Mouse (Mus musculus) 416B (cell line): Measurements from ENCODE around the gene Gm21897.
"Not testable (repeated sequence)": the region's sequence is repeated elsewhere in the genome, so short reads cannot be mapped to it uniquely, and the experiment has no call there.

Experiments
- DNase-seq: peaks from one replicate; pipeline ENCODE4 v3.0.0; 2011; ENCODE audit warnings: low read depth

The Gm21897 gene

DNA sequence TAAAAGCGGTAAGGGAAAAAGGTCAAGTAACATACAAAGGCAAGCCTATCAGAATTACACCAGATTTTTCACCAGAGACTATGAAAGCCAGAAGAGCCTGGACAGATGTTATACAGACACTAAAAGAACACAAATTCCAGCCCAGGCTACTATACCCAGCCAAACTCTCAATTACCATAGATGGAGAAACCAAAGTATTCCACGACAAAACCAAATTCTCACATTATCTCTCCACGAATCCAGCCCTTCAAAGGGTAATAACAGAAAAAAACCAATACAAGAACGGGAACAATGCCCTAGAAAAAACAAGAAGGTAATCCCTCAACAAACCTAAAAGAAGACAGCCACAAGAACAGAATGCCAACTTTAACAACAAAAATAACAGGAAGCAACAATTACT is at the start of gene Gm21897:
Gene Gm21897, plus strand, starts transcription at position 301 of the 400 bp plus-strand sequence.
- not testable (repeated sequence) for DNase-seq

DNA sequence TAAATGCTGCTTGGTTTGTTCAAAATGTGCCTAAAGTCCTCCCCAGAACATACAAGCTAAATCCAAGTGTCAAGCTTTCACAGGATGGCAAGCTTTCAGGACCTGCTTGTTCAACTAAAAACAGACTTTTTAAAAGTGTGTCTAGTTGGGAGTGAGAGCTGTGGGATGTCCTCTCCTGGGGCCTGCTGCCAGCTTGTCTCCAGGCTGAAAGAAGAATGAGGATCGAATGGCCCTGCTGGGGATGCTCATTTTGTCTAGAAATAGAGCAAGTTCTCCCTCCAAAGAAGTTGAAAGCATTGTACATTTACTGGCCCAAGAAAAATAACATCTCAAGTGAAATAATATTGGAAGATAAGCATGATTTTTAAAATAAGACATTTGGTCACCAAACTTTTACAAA is 45.0 kb upstream of the Gm21897 start:
- no peak for DNase-seq

DNA sequence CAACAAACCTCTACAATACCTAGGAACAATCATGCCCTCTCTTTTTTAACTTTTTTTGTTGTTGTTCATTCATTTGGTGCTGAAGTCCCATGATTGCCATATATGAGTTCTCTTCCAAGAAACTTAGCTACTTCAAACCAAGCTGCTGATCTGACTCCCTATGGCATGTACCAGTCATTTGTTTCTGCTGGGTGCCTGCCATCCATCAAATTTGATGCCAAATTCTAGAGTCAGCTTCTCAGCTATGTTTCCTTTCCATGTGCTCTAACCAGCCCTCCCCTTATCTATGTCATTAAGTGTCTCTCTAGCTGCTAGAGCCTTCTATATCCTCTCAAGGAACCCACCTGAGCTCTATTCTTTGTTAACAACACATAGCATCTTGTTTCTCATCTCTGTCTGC is 39.8 kb upstream of the Gm21897 start:
- DNase-seq = no peak

DNA sequence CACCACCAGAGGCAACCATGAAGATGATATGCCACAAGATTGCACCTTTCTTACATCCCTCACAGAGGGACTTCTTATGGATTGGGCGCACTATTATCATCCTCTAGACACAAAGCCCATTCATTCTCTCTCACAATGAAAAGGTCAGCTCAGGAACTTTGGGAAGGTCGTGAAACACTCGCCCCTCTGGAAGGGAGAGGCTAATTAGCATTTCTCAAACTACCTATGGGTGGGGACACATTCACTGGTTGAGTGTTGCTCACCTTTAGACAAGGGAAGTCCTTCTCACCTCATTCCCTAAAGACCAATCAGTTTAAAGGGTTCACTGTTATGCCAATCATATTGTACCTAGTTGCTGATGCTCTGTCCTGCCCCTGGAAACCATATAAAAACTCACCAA is 24.2 kb upstream of the Gm21897 start:
- no peak for DNase-seq

DNA sequence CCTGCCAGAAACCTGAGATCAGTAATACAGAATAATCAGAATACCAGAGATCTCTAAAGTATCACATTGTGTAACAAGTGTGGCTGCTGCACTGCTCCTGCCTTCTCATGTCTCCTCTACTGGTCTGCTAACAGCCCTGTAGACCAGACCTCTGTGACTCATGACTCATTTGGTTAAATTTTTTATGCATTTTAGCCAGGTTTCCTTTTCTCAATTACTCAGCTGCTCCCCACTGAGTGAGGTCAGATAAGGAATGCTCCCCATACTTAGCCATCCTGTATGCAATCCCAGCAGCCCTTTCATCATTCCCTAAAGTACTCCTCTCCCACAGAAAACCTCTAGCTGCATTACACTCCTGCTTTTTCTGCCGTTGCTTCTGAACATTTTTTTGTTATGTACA is 23.0 kb upstream of the Gm21897 start:
- DNase-seq = peak; percentile 31

DNA sequence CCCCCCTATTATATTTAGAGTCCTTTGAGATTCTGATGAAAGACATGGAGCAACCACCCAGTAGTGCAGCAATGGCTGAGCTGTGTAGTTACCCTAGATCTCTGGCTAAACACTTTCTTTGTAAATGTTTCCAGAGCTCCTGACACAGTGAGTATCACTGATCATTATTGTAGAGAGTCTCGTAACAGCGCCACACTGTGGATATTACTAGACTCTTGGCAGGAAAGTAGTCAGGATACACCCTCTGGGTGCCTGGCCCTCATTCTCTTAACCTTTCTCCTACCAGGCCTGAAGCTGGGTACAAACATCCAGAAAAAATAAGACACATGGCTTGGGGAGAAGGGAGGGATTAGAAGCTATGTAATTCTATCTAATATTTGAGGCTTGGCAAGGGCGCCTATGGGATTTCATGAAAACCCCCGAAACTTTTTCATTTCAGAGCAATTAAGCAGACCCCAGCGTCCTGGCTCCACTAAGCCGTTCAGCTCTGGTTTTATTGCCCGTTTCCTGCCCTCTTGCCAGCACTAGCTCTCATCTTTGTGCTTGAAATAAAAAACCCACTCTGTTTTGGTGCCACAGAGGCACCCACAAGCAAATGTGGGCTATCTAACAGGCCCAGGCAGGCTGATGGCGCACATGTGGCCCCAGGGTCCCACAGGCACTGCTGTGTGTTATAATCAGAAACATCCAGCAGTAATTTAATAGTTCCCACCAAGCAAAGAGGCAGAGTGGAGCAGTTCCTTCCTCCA is 22.2 kb upstream of the Gm21897 start:
- peak; percentile 18 for DNase-seq

DNA sequence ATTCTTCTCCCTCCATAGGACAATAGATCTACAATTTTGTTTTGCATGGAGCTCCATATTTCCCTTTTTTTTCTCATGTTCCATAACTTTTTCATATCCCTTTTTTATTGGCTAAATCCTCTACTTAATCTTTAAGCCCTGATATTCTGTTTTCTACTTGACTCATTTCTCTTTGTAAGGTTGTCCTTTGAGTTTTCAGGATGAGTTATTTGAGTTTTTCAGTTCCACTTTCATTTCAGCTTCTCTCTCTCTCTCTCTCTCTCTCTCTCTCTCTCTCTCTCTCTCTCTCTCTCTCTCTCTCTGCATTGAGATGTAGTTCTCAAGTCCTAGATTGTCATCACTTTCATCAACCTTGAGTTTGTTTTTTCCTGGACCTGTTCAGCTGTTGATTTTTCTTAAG is 17.3 kb downstream of the Gm21897 start:
- DNase-seq = no peak

DNA sequence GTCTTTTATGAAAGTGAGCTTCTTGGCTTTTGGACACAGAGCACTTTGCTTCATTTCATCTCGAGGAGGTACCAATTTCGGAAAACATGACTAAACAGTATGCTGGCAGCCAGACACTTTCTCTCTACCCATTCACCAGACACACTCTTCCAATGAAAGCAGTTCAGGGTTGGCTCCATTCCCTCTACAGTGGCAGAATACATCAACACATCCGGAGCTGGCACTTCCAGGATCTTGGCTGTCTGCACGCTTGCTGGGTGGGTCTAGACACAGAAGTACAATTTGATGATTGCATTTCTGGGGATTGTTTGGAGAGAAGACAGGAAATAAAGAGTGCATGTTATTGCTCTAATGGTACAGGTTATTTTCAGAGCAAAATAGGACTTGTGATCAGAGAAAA is 21.8 kb downstream of the Gm21897 start:
- no peak for DNase-seq

DNA sequence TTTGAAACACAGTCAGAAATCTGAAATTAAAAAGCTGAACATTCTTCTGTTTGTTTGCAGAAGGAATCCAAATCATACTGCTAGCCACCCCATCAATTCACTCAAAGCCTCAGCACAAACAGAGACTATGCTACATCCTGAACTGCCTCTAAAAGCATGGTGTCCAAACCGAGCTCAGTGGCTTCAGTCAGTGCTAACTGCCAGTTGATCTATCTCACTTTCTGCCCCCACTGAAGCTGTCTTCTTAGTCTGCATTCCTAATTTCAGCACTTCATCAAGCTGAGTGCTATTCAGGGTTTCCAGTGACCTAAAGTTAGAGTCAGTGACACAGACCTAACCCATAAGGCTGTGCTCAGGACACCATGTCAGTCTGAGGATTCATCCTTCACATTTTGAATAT is 28.8 kb downstream of the Gm21897 start:
- DNase-seq = no peak

DNA sequence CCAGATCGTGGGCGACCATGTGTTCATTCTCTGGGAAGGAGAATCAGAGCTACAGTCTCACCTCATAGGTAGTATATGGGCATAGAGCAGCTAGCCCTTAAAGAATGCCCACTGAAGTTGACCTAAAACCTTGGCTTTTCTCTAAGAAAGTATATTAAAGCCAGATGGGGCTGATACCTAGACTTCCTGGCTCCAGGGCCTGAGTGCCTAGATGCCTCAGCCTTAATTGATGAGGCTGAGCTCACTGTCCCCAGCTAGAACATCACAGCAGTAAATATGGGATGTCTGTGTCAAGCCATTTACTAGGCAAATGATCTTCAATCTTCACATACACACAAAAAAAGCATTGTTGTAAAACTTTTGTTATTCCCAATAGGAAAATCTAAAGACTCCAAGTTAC is 32.1 kb downstream of the Gm21897 start:
- no peak for DNase-seq

DNA sequence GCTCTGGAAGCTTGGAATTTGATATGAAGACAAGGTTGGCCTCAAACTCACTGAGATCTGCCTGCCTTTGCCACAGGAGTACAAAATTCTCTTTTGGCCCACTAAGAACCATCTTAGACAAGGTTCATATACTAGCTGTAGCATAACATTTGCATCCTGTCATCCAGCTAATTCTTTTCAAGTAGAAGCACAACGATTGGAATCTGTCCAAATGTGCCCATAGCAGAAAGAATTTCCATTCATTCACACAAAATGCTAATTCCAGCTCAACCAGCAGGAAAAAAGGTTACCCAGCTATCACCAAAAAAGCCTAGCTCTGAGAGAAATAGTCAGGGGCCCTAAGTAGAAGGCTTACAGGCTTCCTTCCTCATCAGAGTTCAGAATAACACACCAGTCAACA is 34.0 kb downstream of the Gm21897 start:
- no peak for DNase-seq

DNA sequence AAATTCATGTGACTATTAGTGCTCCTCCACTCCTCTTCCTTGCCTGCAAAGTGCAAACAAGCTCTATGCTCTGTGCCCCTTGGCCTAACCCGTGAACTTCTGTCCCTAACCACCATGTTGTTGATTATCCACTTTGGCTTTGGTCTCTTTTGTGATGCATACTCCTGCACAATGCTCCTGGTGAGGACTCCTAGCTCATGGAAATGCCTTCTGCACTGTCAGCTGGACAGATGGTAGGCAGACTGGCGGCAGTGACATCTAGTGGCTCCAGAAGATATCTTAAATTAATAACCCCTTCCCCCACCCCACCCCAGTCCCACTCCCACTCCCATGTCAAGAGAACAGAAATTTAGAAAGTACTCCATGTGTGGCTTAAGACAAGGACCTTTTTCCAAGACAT is 35.1 kb downstream of the Gm21897 start:
- peak; percentile 23 for DNase-seq

DNA sequence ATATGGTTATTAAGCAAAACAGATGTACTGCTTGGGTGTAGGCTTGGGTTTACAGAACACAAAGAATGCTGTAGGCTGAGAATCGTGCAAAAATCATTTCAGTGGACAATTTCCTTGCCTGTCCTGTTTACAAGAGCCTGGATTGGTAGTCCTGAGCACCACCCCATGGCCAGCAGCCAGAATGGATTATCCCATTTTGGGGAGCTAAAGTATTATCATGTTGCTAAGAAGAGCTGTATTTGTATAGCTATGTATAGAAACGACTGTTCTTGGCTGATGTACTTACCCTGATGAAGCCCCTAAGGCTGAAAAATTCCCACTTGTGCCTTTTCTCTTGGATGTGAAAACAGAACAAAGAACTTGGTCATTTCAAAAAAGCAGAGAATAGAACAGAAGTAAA is 37.6 kb downstream of the Gm21897 start:
- no peak for DNase-seq

DNA sequence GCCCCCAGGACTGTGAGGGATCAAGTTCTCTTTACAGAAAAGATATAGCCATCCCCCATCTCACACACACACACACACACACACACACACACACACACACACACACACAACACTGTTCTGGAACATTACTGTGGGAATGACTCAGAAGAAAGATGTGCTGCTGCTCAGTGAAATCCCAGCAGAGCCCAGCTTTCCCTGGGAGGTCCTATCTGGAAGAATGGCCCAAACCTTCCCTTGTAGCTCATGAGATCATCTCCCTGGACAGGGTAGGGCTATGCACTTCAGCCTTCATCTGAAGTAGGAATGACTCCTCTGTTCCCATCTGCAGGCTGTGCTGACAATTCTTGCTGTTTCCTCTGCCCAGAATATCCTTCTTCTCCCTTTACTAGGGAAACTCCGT is 38.1 kb downstream of the Gm21897 start:
- DNase-seq = no peak

DNA sequence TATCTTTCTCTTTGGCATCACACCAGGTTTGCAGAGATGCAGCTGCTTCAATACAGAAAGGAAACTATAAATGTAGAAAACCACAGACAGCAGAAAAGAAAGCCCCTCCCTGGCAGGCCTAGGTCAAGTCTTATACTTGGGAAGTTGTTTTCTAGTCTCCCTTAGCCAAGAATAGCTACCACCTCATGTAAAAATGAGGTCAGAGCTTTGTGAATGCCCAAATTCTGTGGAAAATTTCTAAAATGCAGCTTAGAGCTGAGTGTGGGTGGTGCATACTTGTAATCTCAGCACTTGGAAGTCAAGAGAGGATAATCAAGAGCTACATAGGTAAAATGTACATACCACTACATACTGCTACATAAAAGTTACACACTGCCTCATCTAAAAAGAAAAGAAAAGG is 40.5 kb downstream of the Gm21897 start:
- no peak for DNase-seq

DNA sequence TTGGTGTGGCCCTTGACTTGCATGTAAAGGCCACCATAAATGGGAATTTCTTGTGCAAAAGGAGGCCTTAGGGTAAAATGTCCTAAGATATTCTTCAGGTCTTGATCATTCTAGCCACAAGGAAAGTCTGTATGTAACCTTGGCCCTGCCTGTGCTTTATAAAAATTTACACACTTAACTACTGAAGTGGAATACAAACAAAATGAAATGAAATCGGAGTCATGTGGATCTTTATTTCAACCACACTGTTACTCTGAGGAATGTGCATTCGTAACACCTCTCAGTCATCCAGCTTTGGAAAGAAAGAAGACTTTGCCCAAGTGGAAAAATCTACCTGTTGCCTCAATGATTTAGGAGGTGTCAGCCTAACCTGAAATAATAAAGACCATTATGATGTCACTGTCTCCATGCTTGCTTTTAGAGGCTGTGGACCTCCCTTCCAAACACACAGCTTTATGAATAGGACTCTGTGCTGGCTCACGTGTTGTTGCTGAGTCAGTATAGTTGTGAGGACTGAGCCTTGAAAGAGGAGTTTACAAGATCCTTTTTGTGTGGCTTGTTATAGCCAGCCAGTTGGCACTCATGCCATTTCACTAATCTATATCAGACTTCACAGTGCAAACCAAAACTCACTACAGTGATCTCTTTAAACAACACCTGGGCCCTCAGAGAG is 42.0 kb downstream of the Gm21897 start:
- DNase-seq = no peak

DNA sequence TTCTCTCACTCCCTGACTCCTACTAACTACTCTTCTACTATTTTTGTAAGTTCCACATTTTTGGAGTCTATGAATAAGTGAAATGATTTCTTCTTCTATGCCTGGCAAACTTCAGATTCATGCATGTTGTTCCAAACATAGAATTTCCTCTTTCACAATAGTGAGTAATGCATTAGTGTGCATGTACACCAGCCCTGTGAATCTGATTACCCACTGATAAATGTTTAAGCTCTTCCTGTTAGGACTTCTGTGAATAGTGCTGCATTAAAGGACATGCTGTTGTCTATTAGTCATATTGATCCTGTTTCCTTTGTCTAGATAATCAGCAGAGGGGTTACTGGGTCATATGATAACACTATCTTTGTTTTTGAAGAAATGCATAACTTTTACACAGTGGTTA is 43.6 kb downstream of the Gm21897 start:
- DNase-seq = peak; percentile 77
